Mouse (Mus musculus): ENCODE results near the gene Jazf1. TPM values are rescaled to one million over a fixed set of nuclear protein-coding genes. Genes with fewer than 3 reads are reported as not detected.

The Jazf1 gene
- total and polyA plus RNA-seq, 3 experiments, result 0.42 to 1.7 (median 0.75) TPM

DNA sequence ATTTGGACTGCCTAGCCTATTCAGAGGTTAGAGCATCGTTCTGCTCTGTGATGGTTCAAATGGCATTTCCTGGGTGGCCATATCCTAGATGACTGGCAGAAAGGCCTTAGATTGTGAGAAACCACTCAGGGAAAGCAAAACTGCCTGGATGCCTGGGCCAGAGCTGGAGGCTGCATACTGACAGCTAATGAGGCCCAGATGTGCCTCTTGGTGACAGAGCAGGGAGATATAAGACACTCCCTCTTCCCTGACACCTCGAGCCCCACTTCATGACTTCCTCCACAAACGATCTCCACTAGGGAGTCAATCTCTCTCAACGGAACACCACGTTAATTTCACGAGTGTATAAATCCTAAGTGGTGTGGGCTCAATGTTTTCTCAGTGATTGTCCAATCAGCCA, 207.7 kb downstream of the Jazf1 start:
- in situ Hi-C loops (cut with MboI; ENCODE audit: low pct_ligation_motif_present, low pct_unique_long_range_greater_than_20kb, low sequenced_read_pairs), result no loop called here
- peaks cover 0 to under 1% of the 10 kb centered on the region in 2 experiments; a peak in 1 of 4 replicates for H3K4me1 ChIP-seq (ENCODE audit: control insufficient read depth in 1 of 2, insufficient read depth in 2 of 2)
- H3K36me3 ChIP-seq (replicated peaks in 1 of 2; ENCODE audit: control insufficient read depth in 1 of 2, insufficient read depth in 1 of 2, low read length in 1 of 2), result no peaks in the 10 kb centered on the region
- no peak overlapping the region for H3K27ac ChIP-seq (ENCODE audit: insufficient read depth, low read depth)
- H3K27me3 ChIP-seq (replicated peaks), result no peaks in the 10 kb centered on the region
- no peaks in the 10 kb centered on the region for H3K79me2 ChIP-seq (replicated peaks; ENCODE audit: control insufficient read depth, extremely low read depth, insufficient read depth, poor library complexity, severe bottlenecking)
- H3K4me2 ChIP-seq (ENCODE audit: insufficient read depth, low read depth, poor library complexity, severe bottlenecking), result no peak overlapping the region
- DNase-seq (ENCODE audit: extremely low read depth), result no peak
- no peak for TF ChIP-seq CHD1 (IDR thresholded peaks at IDR 0.05; ENCODE audit: low read depth, low read length)
- TF ChIP-seq RAD21 (IDR thresholded peaks at IDR 0.05; ENCODE audit: low read depth, low read length), result no peak
- no peak for TF ChIP-seq MAZ (IDR thresholded peaks at IDR 0.05; ENCODE audit: low read depth, low read length)
- no peak for TF ChIP-seq MAFK (IDR thresholded peaks at IDR 0.05; ENCODE audit: insufficient replicate concordance, low read length)
- TF ChIP-seq POLR2A (IDR thresholded peaks at IDR 0.05; ENCODE audit: low read depth, low read length), result no peak
- TF ChIP-seq MAX (IDR thresholded peaks at IDR 0.05; ENCODE audit: low read length), result no peak
- TF ChIP-seq RCOR1 (conservative IDR thresholded peaks at IDR 0.05; ENCODE audit: low read depth, low read length), result no peak
- no peak for TF ChIP-seq GABPA (IDR thresholded peaks at IDR 0.05; ENCODE audit: insufficient replicate concordance, low read depth, low read length)
- no peak for TF ChIP-seq USF1 (IDR thresholded peaks at IDR 0.05; ENCODE audit: low read depth, low read length)
- no peak for TF ChIP-seq IRF4 (IDR thresholded peaks at IDR 0.05; ENCODE audit: low read depth, low read length)
- TF ChIP-seq JUND (conservative IDR thresholded peaks at IDR 0.05; ENCODE audit: low read depth, low read length), result no peak
- no peak for TF ChIP-seq ZKSCAN1 (IDR thresholded peaks at IDR 0.05; ENCODE audit: borderline replicate concordance, low read depth, low read length)
- no peak for TF ChIP-seq SIN3A (IDR thresholded peaks at IDR 0.05; ENCODE audit: low read length)
- no peak for TF ChIP-seq BHLHE40 (IDR thresholded peaks at IDR 0.05; ENCODE audit: low read depth, low read length)
- TF ChIP-seq POLR2AphosphoS2 (IDR thresholded peaks at IDR 0.05; ENCODE audit: low read depth, low read length), result no peak
- no peak for TF ChIP-seq NELFE (IDR thresholded peaks at IDR 0.05; ENCODE audit: low read depth, low read length)
- no peak for TF ChIP-seq ETS1 (conservative IDR thresholded peaks at IDR 0.05; ENCODE audit: low read depth, low read length)
- no peak for TF ChIP-seq CTCF (conservative IDR thresholded peaks at IDR 0.05 in 1 of 2, IDR thresholded peaks at IDR 0.05 in 1 of 2; ENCODE audit: low read depth in 2 of 2, low read length in 2 of 2)
- no peak for TF ChIP-seq MYC (IDR thresholded peaks at IDR 0.05; ENCODE audit: low read depth, low read length)
- no peak for TF ChIP-seq USF2 (conservative IDR thresholded peaks at IDR 0.05; ENCODE audit: low read depth, low read length)
- no peak overlapping the region for H3K4me3 ChIP-seq (replicated peaks in 1 of 3; ENCODE audit: low read depth in 2 of 3, low read length in 2 of 3, poor library complexity in 1 of 3)
- dilution Hi-C loops (cut with MboI; ENCODE audit: extremely low pct_ligation_motif_present, extremely low pct_unique_long_range_greater_than_20kb, low sequenced_read_pairs), result no loop called here
- H3K9me3 ChIP-seq (replicated peaks; ENCODE audit: low read length), result no peaks in the 10 kb centered on the region
- no peak overlapping the region for H3K9ac ChIP-seq (ENCODE audit: insufficient read depth, low read depth)

GRCm38 (mm10) chr6:52858911-52859431, 209.5 kb downstream of the Jazf1 start:
- Histone ChIP-seq H3K27me3 (replicated peaks) (no peaks in the 10 kb centered on the region), H3K27ac (ENCODE audit: insufficient read depth, low read depth) (no peak overlapping the region), H3K79me2 (replicated peaks; ENCODE audit: control insufficient read depth, extremely low read depth, insufficient read depth, poor library complexity, severe bottlenecking) (no peaks in the 10 kb centered on the region), H3K9me3 (replicated peaks; ENCODE audit: low read length) (no peaks in the 10 kb centered on the region), H3K4me3 (replicated peaks in 1 of 3; ENCODE audit: low read depth in 2 of 3, low read length in 2 of 3, poor library complexity in 1 of 3) (no peak overlapping the region), H3K9ac (ENCODE audit: insufficient read depth, low read depth) (no peak overlapping the region), H3K36me3 (replicated peaks in 1 of 2; ENCODE audit: control insufficient read depth in 1 of 2, insufficient read depth in 1 of 2, low read length in 1 of 2) (no peaks in the 10 kb centered on the region), H3K4me1 (ENCODE audit: control insufficient read depth in 1 of 2, insufficient read depth in 2 of 2) (no peaks in the 10 kb centered on the region), H3K4me2 (ENCODE audit: insufficient read depth, low read depth, poor library complexity, severe bottlenecking) (no peak overlapping the region)
- dilution Hi-C loops (cut with MboI; ENCODE audit: extremely low pct_ligation_motif_present, extremely low pct_unique_long_range_greater_than_20kb, low sequenced_read_pairs), result no loop called here
- no peak for TF ChIP-seq PAX5 (IDR thresholded peaks at IDR 0.05; ENCODE audit: low read length)
- TF ChIP-seq TBP (conservative IDR thresholded peaks at IDR 0.05; ENCODE audit: low read depth, low read length), result no peak
- TF ChIP-seq CHD2 (IDR thresholded peaks at IDR 0.05; ENCODE audit: low read length), result no peak
- TF ChIP-seq TCF12 (IDR thresholded peaks at IDR 0.05; ENCODE audit: low read depth, low read length), result no peak
- TF ChIP-seq MAFK (IDR thresholded peaks at IDR 0.05; ENCODE audit: insufficient replicate concordance, low read length), result no peak
- TF ChIP-seq CHD1 (IDR thresholded peaks at IDR 0.05; ENCODE audit: low read depth, low read length), result no peak
- TF ChIP-seq NELFE (IDR thresholded peaks at IDR 0.05; ENCODE audit: low read depth, low read length), result no peak
- no peak for TF ChIP-seq ZNF384 (IDR thresholded peaks at IDR 0.05; ENCODE audit: low read depth, low read length)
- TF ChIP-seq JUN (IDR thresholded peaks at IDR 0.05; ENCODE audit: insufficient read depth, low read depth, low read length), result no peak
- TF ChIP-seq ZC3H11A (IDR thresholded peaks at IDR 0.05; ENCODE audit: low read depth, low read length), result no peak
- no peak for TF ChIP-seq HCFC1 (IDR thresholded peaks at IDR 0.05; ENCODE audit: low read depth, low read length)
- no peak for TF ChIP-seq MAX (IDR thresholded peaks at IDR 0.05; ENCODE audit: low read length)
- no peak for TF ChIP-seq EP300 (IDR thresholded peaks at IDR 0.05; ENCODE audit: low read length)
- no peak for TF ChIP-seq NRF1 (IDR thresholded peaks at IDR 0.05; ENCODE audit: low read depth, low read length)
- in situ Hi-C loops (cut with MboI; ENCODE audit: low pct_ligation_motif_present, low pct_unique_long_range_greater_than_20kb, low sequenced_read_pairs), result no loop called here
- no peak for DNase-seq (ENCODE audit: extremely low read depth)
